Comparison of ENCODE assay signal across 8 mouse cellular contexts in the genomic region with DNA sequence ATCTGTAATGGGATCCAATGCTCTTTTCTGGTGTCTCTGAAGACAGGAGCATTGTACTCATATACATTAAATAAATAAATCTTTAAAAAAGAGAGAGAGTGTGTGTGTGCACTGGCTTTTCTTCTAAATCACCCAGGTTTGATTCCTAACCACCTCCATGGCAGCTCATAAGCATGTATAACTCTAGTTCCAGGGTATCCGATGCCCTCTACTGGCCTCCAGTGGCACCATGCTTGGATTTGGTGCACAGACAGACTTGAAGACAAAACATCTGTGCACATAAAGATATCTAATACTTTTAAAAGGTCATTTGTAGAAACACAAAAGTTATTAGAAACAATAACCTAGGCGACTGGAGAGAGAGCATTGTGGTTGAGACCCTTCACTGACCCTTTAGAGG. TPM values are rescaled to one million over a fixed set of nuclear protein-coding genes. Genes with fewer than 3 reads are reported as not detected.
DNase-seq lines count a peak whose midpoint lies in the region; ATAC-seq lines count a peak whose summit lies in the region.

No protein-coding gene starts in this region.

- H3K4me3 ChIP-seq in forebrain, embryonic 10.5 days = no peak overlapping the region
- no peak overlapping the region for H3K4me3 ChIP-seq in forebrain, embryonic 12.5 days (replicated peaks)
- H3K4me3 ChIP-seq in midbrain, embryonic 10.5 days = no peak overlapping the region
- no peak overlapping the region for H3K4me3 ChIP-seq in midbrain, embryonic 11.5 days (ENCODE audit: low read depth, low read length)

- H3K27me3 ChIP-seq in forebrain, embryonic 10.5 days (ENCODE audit: poor library complexity, severe bottlenecking) = no peaks in the 10 kb centered on the region
- no peaks in the 10 kb centered on the region for H3K27me3 ChIP-seq in forebrain, embryonic 12.5 days
- H3K27me3 ChIP-seq in midbrain, embryonic 10.5 days (ENCODE audit: low read depth, poor library complexity, severe bottlenecking) = no peaks in the 10 kb centered on the region
- H3K27me3 ChIP-seq in midbrain, embryonic 11.5 days (ENCODE audit: control insufficient read depth, insufficient read depth, low read length) = no peaks in the 10 kb centered on the region

- peak; percentile 30 for DNase-seq in forebrain, embryonic 10.5 days (ENCODE audit: extremely low spot score, low spot score)
- DNase-seq in midbrain, embryonic 10.5 days (ENCODE audit: low spot score) = peak; percentile 22
- no peak for DNase-seq in midbrain, embryonic 11.5 days (ENCODE audit: low spot score, missing footprints)
- DNase-seq in adipocyte (ENCODE audit: low spot score) = peak; percentile 54
- DNase-seq in heart, postnatal 14 days = peak; percentile 18 to 45
- peak; percentile 19 for DNase-seq in mesoderm, embryonic 11.5 days (ENCODE audit: low read depth, low spot score)
- no peak for DNase-seq in frontal cortex, postnatal 25 days (ENCODE audit: low spot score in 2 of 2)

- no peak overlapping the region for H3K9ac ChIP-seq in forebrain, embryonic 12.5 days
- no peak overlapping the region for H3K9ac ChIP-seq in midbrain, embryonic 11.5 days (ENCODE audit: low read length)

- WGBS in forebrain, embryonic 10.5 days = 51% methylated on average over 2 of the region's 2 CpGs
- WGBS in forebrain, embryonic 12.5 days = 44% methylated on average over 2 of the region's 2 CpGs
- 53% methylated on average over 2 of the region's 2 CpGs for WGBS in midbrain, embryonic 10.5 days
- 51% methylated on average over 2 of the region's 2 CpGs for WGBS in midbrain, embryonic 11.5 days

- no peak overlapping the region for H3K4me2 ChIP-seq in forebrain, embryonic 12.5 days
- no peak overlapping the region for H3K4me2 ChIP-seq in midbrain, embryonic 11.5 days

- H3K9me3 ChIP-seq in forebrain, embryonic 10.5 days = no peaks in the 10 kb centered on the region
- no peaks in the 10 kb centered on the region for H3K9me3 ChIP-seq in forebrain, embryonic 12.5 days
- no peaks in the 10 kb centered on the region for H3K9me3 ChIP-seq in midbrain, embryonic 10.5 days (replicated peaks)
- no peaks in the 10 kb centered on the region for H3K9me3 ChIP-seq in midbrain, embryonic 11.5 days (ENCODE audit: control insufficient read depth, low read length)

- no peak for ATAC-seq in forebrain, embryonic 12.5 days (ENCODE audit: low FRiP score)
- ATAC-seq in midbrain, embryonic 11.5 days (ENCODE audit: low FRiP score) = no peak

- intact Hi-C loops in heart, postnatal 14 days (cut with DNase I) = no loop called here

- no peak overlapping the region for H3K27ac ChIP-seq in forebrain, embryonic 10.5 days
- H3K27ac ChIP-seq in forebrain, embryonic 12.5 days = no peak overlapping the region
- H3K27ac ChIP-seq in midbrain, embryonic 10.5 days (replicated peaks) = no peak overlapping the region
- H3K27ac ChIP-seq in midbrain, embryonic 11.5 days (ENCODE audit: low read depth, low read length) = no peak overlapping the region

- no peaks in the 10 kb centered on the region for H3K4me1 ChIP-seq in forebrain, embryonic 10.5 days
- H3K4me1 ChIP-seq in forebrain, embryonic 12.5 days = no peaks in the 10 kb centered on the region
- no peaks in the 10 kb centered on the region for H3K4me1 ChIP-seq in midbrain, embryonic 10.5 days
- H3K4me1 ChIP-seq in midbrain, embryonic 11.5 days (ENCODE audit: control insufficient read depth, insufficient read depth, low read length) = no peaks in the 10 kb centered on the region

- H3K36me3 ChIP-seq in forebrain, embryonic 10.5 days (replicated peaks) = peaks cover 68% of the 10 kb centered on the region
- peaks cover 32% of the 10 kb centered on the region for H3K36me3 ChIP-seq in forebrain, embryonic 12.5 days (replicated peaks)
- H3K36me3 ChIP-seq in midbrain, embryonic 10.5 days = peaks cover 78% of the 10 kb centered on the region
- peaks cover 8% of the 10 kb centered on the region for H3K36me3 ChIP-seq in midbrain, embryonic 11.5 days (ENCODE audit: control insufficient read depth, insufficient read depth, low read length)

RNA-seq across cellular contexts. Expression of a gene that starts 9.5 kb away (rescaled TPM):
- 6.8 and 7.1 TPM in 2 replicates for polyA plus RNA-seq in forebrain, embryonic 10.5 days (2016; fragmentation: Nextera tagmentation; extraction: Ambion mirVana)
- polyA plus RNA-seq in forebrain, embryonic 12.5 days (2016; fragmentation: Nextera tagmentation; extraction: Ambion mirVana) = 15.7 and 17.2 TPM in 2 replicates
- polyA plus RNA-seq in midbrain, embryonic 10.5 days (2016; fragmentation: Nextera tagmentation; extraction: Ambion mirVana) = 7.8 and 9.9 TPM in 2 replicates
- 14.0 and 14.8 TPM in 2 replicates for polyA plus RNA-seq in midbrain, embryonic 11.5 days (2014; fragmentation: Nextera tagmentation; extraction: Ambion mirVana)
- total RNA-seq in heart, postnatal 14 days (2021) = 10 to 100 TPM; 19.2 TPM

RNA-seq across cellular contexts. Expression of a gene that starts 35.7 kb away (rescaled TPM):
- polyA plus RNA-seq in forebrain, embryonic 10.5 days (2016; fragmentation: Nextera tagmentation; extraction: Ambion mirVana) = 0.76 TPM in 1 of 2 replicates, not detected in the other
- polyA plus RNA-seq in forebrain, embryonic 12.5 days (2016; fragmentation: Nextera tagmentation; extraction: Ambion mirVana) = 0.79 and 0.91 TPM in 2 replicates
- polyA plus RNA-seq in midbrain, embryonic 10.5 days (2016; fragmentation: Nextera tagmentation; extraction: Ambion mirVana) = 0.72 and 0.85 TPM in 2 replicates
- 0.55 and 0.85 TPM in 2 replicates for polyA plus RNA-seq in midbrain, embryonic 11.5 days (2014; fragmentation: Nextera tagmentation; extraction: Ambion mirVana)
- total RNA-seq in heart, postnatal 14 days (2021) = 1 to 10 TPM in 1 of 2 experiments, under 1 TPM in 1; 0.79 to 2.3 TPM

RNA-seq across cellular contexts. Expression of a gene that starts 45.2 kb away (rescaled TPM):
- polyA plus RNA-seq in forebrain, embryonic 10.5 days (2016; fragmentation: Nextera tagmentation; extraction: Ambion mirVana) = not detected in 2 replicates
- 0.14 TPM in 1 of 2 replicates, not detected in the other for polyA plus RNA-seq in forebrain, embryonic 12.5 days (2016; fragmentation: Nextera tagmentation; extraction: Ambion mirVana)
- not detected in 2 replicates for polyA plus RNA-seq in midbrain, embryonic 10.5 days (2016; fragmentation: Nextera tagmentation; extraction: Ambion mirVana)
- not detected in 2 replicates for polyA plus RNA-seq in midbrain, embryonic 11.5 days (2014; fragmentation: Nextera tagmentation; extraction: Ambion mirVana)
- total RNA-seq in heart, postnatal 14 days (2021) = not detected

Comparison
In these comparisons a context has a peak if more than half of its experiments do, and no peak if none do; other contexts are left out.
1. DNase-seq: peak in forebrain, embryonic 10.5 days (single experiment), midbrain, embryonic 10.5 days (single experiment), adipocyte (single experiment), heart, postnatal 14 days (2 of 2) and mesoderm, embryonic 11.5 days (single experiment); none in midbrain, embryonic 11.5 days (single experiment) and frontal cortex, postnatal 25 days (0 of 2).